Mouse (Mus musculus) limb, embryonic 15.5 days (tissue): ENCODE measurements at regions not wholly inside any gene's neighbourhood (a gene's known extent, or its start where the extent isn't known, plus 50 kb on each side); places are given as distances from the start of the nearest gene placed in this dataset.

ENCODE experiments used
- ATAC-seq: fragments of 200-750 bp; cut with Nextera tagmentation; 2 replicates; pipeline ENCODE4 v1.8.0; 2017; ENCODE audit warnings: low read depth, moderate TSS enrichment; ENCODE audit not compliant: insufficient number of reproducible peaks, low FRiP score, low TSS enrichment
- H3K27ac ChIP-seq: fragments of 300-500 bp; sonication (generic); 2 replicates; pipeline ENCODE4 v1.5.1; 2015; ENCODE audit warnings: moderate library complexity, mild to moderate bottlenecking, inconsistent platforms
- H3K27me3 ChIP-seq: fragments of 300-500 bp; sonication (generic); 2 replicates; pipeline ENCODE4 v1.6.1; 2015; ENCODE audit warnings: inconsistent platforms
- H3K36me3 ChIP-seq: fragments of 300-500 bp; sonication (generic); 2 replicates; pipeline ENCODE4 v1.6.1; 2015; ENCODE audit warnings: inconsistent platforms
- H3K4me1 ChIP-seq: fragments of 300-500 bp; sonication (generic); 2 replicates; pipeline ENCODE4 v1.6.1; 2015; ENCODE audit warnings: inconsistent platforms
- H3K4me2 ChIP-seq: fragments of 300-500 bp; sonication (generic); 2 replicates; pipeline ENCODE4 v1.6.1; 2015; ENCODE audit warnings: mild to moderate bottlenecking, inconsistent platforms
- H3K4me3 ChIP-seq: fragments of 300-500 bp; sonication (generic); 2 replicates; pipeline ENCODE4 v1.5.1; 2015; ENCODE audit warnings: mild to moderate bottlenecking, inconsistent platforms
- H3K9ac ChIP-seq: fragments of 300-500 bp; sonication (generic); 2 replicates; pipeline ENCODE4 v1.6.1; 2015; ENCODE audit warnings: inconsistent platforms
- H3K9me3 ChIP-seq: fragments of 300-500 bp; sonication (generic); 2 replicates; pipeline ENCODE4 v1.6.1; 2016; ENCODE audit warnings: inconsistent platforms
- WGBS: fragments of 180-500 bp; shearing (Covaris S2); methylation state at CpG from one replicate; pipeline ENCODE4 v1.1.7; 2015; 5-methylcytosine and 5-hydroxymethylcytosine counted together

DNA sequence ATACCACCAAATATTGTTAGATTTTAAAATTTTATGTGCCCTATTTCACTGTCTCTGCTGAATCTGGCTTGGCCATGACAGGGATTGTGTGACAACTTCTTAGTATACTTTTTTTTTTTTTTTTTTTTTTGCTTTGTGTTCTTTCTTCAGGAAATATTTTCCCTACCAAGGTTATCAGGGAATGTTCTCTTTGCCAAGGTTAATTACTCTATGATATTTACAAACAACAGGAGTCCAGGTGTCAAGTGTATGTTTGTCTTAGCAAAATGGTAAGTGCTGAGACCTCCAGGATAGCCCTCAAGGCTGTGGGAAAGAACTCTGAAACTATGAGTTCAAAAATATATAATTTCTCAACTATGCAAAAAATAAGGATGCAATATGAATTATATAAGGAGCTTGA is 143.4 kb downstream of the Tmem161b start:
- Histone ChIP-seq H3K36me3 (no peaks in the 10 kb centered on the region), H3K27me3 (no peaks in the 10 kb centered on the region), H3K9me3 (no peaks in the 10 kb centered on the region), H3K4me2 (no peak overlapping the region), H3K4me1 (no peaks in the 10 kb centered on the region), H3K4me3 (no peak overlapping the region), H3K9ac (no peak overlapping the region), H3K27ac (no peak overlapping the region)
- ATAC-seq = no peak

DNA sequence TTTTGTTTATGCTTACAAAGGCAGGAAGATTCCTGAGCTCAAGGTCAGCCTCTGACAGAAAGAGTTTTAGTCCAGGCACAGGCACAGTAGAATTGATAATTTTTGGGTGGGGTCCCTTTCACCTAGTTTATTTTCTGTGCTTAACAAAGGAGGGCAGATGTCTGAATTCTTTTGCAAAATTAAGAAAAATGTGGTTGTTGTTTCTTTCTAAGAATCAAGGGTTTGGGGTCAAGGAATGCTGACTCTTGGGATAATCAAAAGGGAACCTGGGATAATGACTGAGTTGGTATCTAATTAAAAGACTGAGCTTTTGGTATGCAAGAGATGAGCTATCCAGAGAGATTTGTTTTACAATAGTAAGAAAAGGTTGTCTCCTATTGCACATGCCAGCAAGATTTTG is 143.9 kb downstream of the Tmem161b start:
- Histone ChIP-seq H3K36me3 (no peaks in the 10 kb centered on the region), H3K4me2 (no peak overlapping the region), H3K27ac (no peak overlapping the region), H3K9ac (no peak overlapping the region), H3K9me3 (no peaks in the 10 kb centered on the region), H3K4me1 (no peaks in the 10 kb centered on the region), H3K4me3 (no peak overlapping the region), H3K27me3 (no peaks in the 10 kb centered on the region)
- ATAC-seq = no peak

DNA sequence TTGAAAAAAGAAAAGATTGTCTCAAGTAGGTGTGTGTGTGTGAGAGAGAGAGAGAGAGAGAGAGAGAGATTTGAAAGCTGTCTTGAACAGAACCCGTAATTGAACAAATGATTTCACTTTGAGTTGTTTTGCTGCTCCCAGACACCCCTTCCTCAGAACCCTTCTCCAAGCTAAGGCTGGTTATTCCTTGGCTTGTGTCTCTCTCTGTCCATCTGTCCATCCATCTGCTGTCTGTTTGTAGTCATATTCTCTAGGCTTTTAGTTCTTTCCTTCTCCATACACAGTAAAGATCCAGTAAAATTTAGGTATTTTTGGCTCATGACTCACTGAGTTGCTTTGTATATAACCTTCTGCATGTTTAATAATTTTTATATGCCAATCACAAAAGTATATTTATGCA is 144.7 kb downstream of the Tmem161b start:
- H3K9ac ChIP-seq = no peak overlapping the region
- H3K9me3 ChIP-seq = no peaks in the 10 kb centered on the region
- no peaks in the 10 kb centered on the region for H3K36me3 ChIP-seq
- no peak for ATAC-seq
- no peak overlapping the region for H3K27ac ChIP-seq
- no peak overlapping the region for H3K4me2 ChIP-seq
- H3K27me3 ChIP-seq = no peaks in the 10 kb centered on the region
- WGBS = 90% methylated on average over 1 of the region's 1 CpGs
- H3K4me1 ChIP-seq = no peaks in the 10 kb centered on the region
- H3K4me3 ChIP-seq = no peak overlapping the region

DNA sequence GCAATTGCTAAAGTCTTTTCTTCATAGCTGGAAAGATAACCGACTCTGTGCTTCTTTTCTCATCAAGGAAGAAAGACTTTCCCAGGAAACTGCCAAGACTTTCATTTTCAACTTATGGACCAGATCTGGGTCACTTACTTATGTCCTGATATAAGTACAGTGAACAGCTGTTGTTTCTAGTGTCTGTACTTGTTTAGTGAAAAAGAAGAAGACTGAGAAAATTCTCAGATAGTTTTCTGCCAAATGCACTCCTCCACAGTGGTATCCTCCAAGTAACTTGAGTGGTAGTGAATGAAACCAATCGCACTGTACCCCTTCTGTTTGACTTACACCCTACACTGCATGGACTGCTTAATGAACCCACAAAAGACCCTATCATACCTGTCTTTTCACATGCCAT is 146.1 kb downstream of the Tmem161b start:
- Histone ChIP-seq H3K36me3 (no peaks in the 10 kb centered on the region), H3K4me2 (no peak overlapping the region), H3K9me3 (no peaks in the 10 kb centered on the region), H3K27me3 (no peaks in the 10 kb centered on the region), H3K27ac (no peak overlapping the region), H3K4me1 (no peaks in the 10 kb centered on the region), H3K9ac (no peak overlapping the region), H3K4me3 (no peak overlapping the region)
- WGBS = 87% methylated on average over 2 of the region's 2 CpGs
- ATAC-seq = no peak

DNA sequence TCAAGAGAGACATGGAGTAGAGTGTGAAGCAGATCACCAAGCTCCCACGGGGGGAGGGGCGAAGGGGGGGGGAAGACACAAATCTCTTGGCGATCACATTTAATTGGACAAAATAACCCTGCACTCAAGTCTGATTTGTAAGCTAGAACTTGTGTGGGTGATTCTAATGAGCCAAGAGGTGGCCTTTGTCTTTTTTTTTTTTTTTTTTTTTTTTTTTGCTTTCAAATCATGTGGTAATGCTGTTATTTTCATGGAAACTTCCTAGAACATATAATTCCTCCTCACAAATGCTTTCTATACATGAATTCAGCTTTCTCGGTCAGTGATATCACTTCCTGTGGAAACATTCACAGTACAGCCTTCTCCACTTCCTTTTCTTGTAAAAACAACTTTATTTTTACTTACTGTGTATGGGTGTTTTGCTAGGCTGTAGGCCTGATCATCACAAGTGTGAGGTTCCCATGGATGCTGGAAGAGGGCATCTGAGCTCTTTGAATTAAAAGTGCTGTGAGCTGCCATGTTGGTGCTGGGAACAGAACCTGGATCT is 152.7 kb downstream of the Tmem161b start:
- Histone ChIP-seq H3K4me2 (no peak overlapping the region), H3K36me3 (no peaks in the 10 kb centered on the region), H3K27ac (no peak overlapping the region), H3K27me3 (no peaks in the 10 kb centered on the region), H3K9ac (no peak overlapping the region), H3K9me3 (no peaks in the 10 kb centered on the region), H3K4me1 (no peaks in the 10 kb centered on the region), H3K4me3 (no peak overlapping the region)
- 94% methylated on average over 4 of the region's 4 CpGs for WGBS
- no peak for ATAC-seq

DNA sequence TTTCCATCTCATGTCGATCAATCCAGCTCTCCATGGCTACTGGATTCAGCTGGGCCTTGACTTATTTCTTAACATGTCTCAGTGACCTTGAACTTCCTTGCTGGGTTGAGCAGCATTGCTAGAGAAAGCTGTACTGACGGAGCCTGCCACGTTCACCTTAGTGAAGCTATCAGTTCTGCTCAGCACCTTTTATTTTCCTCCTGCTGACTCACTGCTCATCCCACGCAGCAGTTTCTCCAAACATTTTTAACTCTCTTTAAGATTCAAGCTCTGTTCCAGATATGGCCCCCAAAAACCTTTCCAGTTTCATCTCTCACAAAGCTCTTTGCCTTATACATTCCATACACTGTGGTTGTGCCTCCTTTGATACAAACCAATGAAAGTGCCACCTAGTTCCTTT is 153.8 kb downstream of the Tmem161b start:
- Histone ChIP-seq H3K4me2 (no peak overlapping the region), H3K27ac (no peak overlapping the region), H3K27me3 (no peaks in the 10 kb centered on the region), H3K4me3 (no peak overlapping the region), H3K9me3 (no peaks in the 10 kb centered on the region), H3K4me1 (no peaks in the 10 kb centered on the region), H3K9ac (no peak overlapping the region), H3K36me3 (no peaks in the 10 kb centered on the region)
- no peak for ATAC-seq
- WGBS = 91% methylated on average over 4 of the region's 4 CpGs

DNA sequence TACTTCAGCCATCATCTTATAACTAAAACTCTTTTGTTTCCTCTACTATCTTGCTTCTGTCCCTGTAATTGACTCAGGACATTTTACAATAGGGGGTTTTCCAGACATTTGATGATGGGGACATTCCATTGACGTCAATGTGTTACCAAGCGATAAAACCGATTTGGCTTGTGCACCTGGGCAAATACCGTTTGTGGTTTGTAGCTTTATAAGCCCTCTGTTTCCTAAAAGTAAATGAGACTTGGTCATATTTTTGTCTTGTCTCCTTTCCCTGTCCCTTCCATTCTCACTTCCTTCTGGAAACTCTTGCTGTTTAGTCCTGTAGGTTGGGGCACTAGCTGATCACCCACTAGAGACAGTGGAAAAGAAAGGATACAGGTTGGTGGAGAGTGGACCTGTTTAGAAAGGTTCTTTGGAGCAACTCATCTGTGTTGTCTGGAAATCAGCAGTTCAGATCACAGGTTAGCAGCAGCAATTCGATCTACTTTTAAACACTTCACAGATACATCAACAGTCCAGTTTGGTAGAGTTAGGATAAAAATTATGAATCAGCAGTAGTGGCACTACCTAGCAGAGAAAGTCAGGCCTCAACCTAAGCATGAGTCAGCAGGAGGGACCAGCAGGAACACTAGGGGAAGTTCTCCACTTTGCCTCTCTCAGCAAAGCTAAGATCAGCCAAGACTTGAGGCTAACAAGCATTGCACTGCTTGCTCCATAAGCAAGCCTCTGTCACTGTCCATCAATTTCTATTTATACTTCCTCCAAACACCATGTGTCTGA is 156.6 kb downstream of the Tmem161b start:
- ATAC-seq = no peak
- Histone ChIP-seq H3K4me3 (no peak overlapping the region), H3K9me3 (no peaks in the 10 kb centered on the region), H3K36me3 (no peaks in the 10 kb centered on the region), H3K4me2 (no peak overlapping the region), H3K4me1 (no peaks in the 10 kb centered on the region), H3K9ac (no peak overlapping the region), H3K27ac (no peak overlapping the region), H3K27me3 (no peaks in the 10 kb centered on the region)
- 85% methylated on average over 5 of the region's 5 CpGs for WGBS

DNA sequence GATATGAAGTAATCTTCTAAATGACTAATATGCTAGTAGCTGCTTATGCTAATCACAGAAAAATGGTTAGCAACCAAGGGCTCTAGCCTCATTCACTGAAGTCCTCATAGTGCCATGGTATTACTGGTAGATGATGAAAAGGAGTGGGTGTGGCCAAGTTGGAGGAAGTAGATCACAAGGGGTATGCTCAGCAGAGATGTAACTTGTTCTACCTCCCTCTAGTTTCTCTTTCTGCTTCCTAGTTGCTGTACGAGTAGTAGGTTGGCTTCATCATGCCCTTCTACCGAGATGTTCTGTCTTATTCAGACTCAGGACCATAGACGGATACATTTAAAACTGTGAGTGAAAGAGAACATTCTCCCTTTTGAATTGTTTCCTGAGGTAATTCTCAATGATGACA is 169.5 kb downstream of the Tmem161b start:
- H3K27ac ChIP-seq = no peak overlapping the region
- H3K4me1 ChIP-seq = no peaks in the 10 kb centered on the region
- WGBS = 89% methylated on average over 3 of the region's 3 CpGs
- H3K27me3 ChIP-seq = no peaks in the 10 kb centered on the region
- H3K9ac ChIP-seq = no peak overlapping the region
- H3K9me3 ChIP-seq = no peaks in the 10 kb centered on the region
- H3K4me3 ChIP-seq = no peak overlapping the region
- no peak for ATAC-seq
- no peaks in the 10 kb centered on the region for H3K36me3 ChIP-seq
- H3K4me2 ChIP-seq = no peak overlapping the region

DNA sequence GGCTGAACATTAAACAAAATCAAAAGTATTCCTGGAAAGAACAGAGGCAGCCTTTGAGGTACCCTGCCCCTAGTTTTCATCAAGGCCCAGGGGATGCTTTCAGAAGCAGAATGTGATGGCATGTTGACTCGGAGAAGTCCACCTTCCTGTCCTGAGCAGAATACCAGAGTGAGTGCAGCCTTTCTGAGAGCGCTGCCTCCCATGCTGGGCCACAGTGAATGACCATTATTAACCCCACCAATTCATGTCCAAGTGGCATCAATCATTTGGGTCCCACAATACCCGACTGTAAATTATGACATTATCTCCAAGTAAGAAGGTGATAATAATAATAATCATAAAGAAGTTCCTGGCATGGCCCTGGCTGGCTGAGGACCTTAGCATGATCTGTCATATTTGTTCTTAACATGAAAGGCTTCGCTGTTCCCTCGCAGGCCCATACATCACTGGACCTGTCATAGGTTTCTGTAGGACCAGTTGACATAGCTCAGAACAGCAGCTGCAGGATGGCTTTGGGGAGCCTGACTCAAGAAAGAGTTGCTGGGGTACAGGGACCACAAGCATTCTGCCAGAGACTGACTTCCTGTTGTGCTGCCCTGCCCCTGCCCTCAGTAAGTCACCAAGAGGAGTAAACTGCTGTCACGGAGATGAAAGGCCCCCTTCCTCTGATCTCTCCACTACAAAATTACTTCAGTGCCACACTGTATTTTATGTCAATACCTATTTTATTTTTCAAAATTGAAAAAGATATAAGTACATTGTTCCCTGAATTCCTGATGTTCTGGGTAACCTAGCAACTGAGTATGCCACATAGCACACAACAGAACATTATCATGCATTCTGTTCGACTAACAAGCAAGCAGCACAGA is 176.6 kb downstream of the Tmem161b start:
- Histone ChIP-seq H3K27ac (no peak overlapping the region), H3K36me3 (no peaks in the 10 kb centered on the region), H3K27me3 (no peaks in the 10 kb centered on the region), H3K9me3 (no peaks in the 10 kb centered on the region), H3K4me2 (no peak overlapping the region), H3K9ac (no peak overlapping the region), H3K4me3 (no peak overlapping the region), H3K4me1 (no peaks in the 10 kb centered on the region)
- 57% methylated on average over 7 of the region's 7 CpGs for WGBS
- ATAC-seq = no peak

DNA sequence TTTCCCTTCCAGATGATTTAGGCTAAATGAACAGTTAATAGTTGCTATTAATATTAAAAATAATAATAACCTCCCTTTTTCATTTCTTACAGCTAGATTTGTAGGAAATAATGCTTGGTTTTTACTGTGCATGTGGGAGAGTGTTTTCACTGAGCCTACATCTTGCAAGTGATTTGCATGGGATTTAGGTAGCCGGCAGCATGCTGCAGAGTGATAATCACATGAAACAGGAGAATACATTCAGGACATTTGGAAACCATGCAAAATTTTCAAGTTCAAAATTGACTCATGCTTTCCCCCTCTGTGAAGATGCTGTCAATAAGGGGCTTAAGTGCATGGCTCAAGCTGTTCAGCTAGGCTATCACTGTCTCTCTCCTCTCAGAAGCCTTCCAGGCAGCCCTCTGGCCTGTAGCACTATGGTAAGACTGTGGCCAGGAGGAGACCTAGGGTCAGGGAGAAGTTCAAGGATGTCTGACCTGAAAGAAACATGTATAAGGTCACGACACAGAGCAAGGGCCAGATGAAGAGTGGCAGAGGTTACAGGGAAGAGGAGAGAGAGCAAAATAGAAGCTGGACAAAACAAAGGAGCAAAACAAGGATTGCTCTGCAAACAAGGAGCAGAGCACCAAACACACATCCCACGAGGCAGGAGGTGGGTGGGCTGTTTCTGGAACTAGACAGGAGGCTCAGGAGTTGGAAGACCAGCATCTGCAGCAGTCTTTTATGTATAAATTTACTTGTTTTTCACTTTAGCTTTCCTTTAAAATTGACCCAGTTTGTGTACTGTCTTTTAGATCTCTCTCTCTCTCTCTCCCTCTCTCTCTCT is 177.5 kb downstream of the Tmem161b start:
- H3K9ac ChIP-seq = no peak overlapping the region
- no peak overlapping the region for H3K4me2 ChIP-seq
- no peaks in the 10 kb centered on the region for H3K36me3 ChIP-seq
- no peaks in the 10 kb centered on the region for H3K9me3 ChIP-seq
- WGBS = 43% methylated on average over 3 of the region's 3 CpGs
- H3K4me3 ChIP-seq = no peak overlapping the region
- H3K27me3 ChIP-seq = no peaks in the 10 kb centered on the region
- ATAC-seq = no peak
- no peaks in the 10 kb centered on the region for H3K4me1 ChIP-seq
- H3K27ac ChIP-seq = no peak overlapping the region

DNA sequence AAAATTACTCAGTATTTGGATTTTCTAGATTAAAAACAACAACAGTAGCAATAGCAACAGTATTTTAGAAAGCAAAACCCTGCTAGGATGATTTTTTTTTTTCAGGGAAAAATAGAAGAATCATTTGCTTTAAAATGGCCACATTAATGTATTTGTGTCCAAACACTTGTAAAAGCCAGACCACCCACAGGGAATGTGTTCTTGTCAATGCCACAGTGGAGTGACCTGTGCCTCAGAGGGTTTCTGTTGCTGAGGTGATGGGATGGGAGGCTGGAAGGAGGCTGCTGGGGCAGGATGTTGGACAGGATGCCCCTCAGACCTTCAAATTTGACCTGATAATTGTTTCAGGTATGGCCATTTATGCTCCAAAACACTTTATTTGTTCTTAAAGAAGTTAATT is 178.9 kb downstream of the Tmem161b start:
- ATAC-seq = no peak

More for the DNA sequence above, 178.9 kb downstream of the Tmem161b start:
- Histone ChIP-seq H3K27me3 (no peaks in the 10 kb centered on the region), H3K4me2 (no peak overlapping the region), H3K36me3 (no peaks in the 10 kb centered on the region), H3K4me1 (no peaks in the 10 kb centered on the region), H3K9me3 (no peaks in the 10 kb centered on the region), H3K4me3 (no peak overlapping the region), H3K9ac (no peak overlapping the region), H3K27ac (no peak overlapping the region)
